Mouse (Mus musculus) monocyte, adult 5-6 weeks (primary cell): Measurements from ENCODE around the gene Abcb11. TPM values are rescaled to one million over a fixed set of nuclear protein-coding genes. Genes with fewer than 3 reads are reported as not detected.
"Not testable (repeated sequence)": the region's sequence is repeated elsewhere in the genome, so short reads cannot be mapped to it uniquely, and the experiment has no call there.

ENCODE experiments used
- ATAC-seq: fragments of 153-309, 156-312 bp; replicated peaks from 2 replicates; pipeline ENCODE4 v1.8.0; 2017; ENCODE audit warnings: mild to moderate bottlenecking; ENCODE audit not compliant: low TSS enrichment, insufficient number of reproducible peaks, severe bottlenecking, poor library complexity, low FRiP score
- total RNA-seq: library from RNA; stranded (forward); fragments of 200-1000, 200-491, 200-594 nt; gene quantifications from 3 replicates; pipeline ENCODE4 v1.2.3, GENCODE M21; 2017

Abcb11 gene
- total RNA-seq, result not detected in 3 replicates

DNA sequence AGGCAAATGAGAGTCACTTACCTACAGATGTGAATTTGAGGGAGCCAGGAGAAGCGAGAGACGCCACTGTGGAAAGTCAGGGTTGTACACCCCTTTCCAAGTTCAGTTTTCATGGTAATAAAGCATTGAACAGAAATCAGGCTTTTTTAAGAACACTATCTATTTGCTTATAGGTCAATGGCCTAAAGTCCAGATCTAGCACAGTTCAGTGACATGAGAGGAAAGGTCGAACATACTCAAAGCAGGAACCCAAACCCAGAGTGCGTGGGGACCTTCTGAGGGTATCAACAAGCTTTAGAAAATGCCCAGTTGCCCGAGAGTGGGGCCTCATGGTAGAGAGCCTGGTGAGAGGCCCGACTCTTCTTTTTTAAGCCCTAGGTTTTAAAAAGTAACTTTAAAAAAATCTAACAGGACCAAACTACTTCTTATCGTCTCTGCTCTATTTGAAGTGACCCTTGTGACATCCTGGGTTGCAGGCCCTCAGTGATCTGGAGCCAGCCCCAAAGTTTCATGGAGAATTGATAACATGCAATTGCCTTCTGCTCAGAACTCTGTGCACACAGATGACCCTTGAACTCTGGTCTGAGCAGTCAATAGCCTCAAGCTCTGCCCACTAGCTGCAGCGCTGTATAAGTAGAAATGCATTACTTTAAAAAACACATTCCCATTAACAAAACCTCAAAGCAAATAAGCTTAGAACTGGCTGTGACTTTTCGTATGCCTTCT lies at the start of gene Abcb11:
Abcb11 (minus strand) TSS at position 121 of the 726 bp plus-strand sequence.
- no peak for ATAC-seq

DNA sequence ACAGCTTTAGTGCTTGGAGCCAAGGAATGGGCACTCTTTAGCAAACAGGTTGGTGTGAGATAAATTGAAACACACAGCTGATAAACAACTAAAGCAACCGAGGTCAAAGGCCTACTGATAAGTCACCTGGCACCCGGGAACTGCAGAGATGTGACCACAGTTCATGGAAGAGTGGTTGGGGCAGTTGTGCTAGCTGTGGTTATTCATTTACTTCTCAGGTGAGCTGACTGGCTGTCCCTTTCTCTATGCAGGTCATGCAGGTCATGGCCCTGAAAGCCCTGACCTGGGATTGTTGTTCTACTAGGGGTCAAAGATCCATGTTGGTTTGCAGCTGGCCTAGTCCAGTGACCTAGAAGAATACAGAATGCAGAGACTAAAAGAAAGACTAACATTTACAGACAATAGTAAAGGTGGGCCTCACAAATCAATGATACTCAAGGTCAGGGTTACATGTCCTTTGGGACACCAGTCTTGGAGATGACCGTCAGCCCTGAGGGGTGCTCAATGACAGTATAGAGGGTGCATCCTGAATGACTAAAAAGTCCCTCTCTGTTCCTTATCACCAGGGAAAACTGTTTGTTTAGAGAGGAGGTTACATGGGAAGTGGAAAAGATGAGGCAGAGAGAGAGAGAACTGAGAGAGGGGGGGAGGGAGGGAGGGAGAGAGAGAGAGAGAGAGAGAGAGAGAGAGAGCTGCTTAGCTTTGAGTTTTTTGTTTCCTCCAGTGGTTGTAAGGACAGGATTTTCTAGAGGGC lies 43.9 kb upstream of the Abcb11 start:
- ATAC-seq, result no peak

DNA sequence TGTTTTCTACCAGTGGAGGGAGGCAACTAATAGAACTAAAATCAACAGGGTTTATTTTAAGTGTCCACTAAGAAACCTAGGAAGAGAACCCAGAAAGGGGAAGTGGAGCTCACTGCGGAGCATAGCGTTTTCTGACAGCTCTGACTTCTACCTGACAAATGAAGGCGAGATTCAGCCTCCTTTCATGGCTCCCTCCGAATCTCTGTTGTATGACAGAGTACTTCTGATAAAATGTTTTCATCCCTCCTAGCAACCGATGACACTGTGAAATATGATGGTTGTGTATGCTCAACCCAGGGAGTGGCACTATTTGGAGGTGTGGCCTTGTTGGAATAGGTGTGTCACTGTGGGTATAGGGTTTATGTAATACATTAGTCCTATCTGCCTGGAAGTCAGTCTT lies 40.4 kb upstream of the Abcb11 start:
- no peak for ATAC-seq

DNA sequence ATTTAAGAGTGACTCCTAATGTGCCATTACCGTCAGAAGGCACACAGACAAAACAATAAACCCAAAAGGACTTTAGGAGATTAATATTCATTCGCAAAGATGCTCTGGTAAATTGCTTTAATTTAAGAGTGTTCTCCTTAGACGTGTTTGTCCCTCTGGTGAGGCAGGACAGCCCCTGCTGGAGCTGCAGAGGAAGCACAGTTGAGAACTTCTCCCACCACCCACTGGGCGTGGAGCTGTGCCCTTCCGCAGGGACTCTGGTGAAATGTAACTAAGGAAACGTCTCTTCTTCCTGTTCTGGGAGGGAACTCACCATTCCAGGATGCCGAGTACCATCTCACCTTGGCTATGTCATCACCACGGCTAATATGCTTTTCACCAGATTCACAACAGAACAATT lies 39.3 kb upstream of the Abcb11 start:
- ATAC-seq, result 0 out of 2 replicates have a peak, but pooled peaks have one; percentile 42

DNA sequence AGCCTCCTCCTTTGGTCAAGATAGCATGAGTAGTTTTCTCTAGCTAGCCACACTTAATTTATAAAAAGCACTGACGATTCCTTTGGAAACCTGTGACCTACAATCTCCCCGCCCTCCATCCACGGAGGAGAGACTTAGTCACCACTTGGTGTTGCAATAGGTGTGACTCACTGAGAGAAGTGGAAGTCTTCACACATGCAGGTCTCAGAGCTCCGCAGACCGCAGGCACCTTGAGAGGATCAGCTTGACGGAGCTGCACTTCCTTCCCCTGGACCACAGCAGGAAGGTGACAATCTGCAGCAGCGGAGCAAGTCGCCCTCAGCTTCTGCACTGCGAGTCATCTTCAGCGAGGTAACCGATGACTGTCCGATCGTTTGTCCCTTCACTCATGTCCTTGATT lies 37.9 kb upstream of the Abcb11 start, which contains the start of gene Dhrs9:
Dhrs9 (plus strand) TSS at position 165 of the 400 bp plus-strand sequence.
- peak; percentile 97 for ATAC-seq

DNA sequence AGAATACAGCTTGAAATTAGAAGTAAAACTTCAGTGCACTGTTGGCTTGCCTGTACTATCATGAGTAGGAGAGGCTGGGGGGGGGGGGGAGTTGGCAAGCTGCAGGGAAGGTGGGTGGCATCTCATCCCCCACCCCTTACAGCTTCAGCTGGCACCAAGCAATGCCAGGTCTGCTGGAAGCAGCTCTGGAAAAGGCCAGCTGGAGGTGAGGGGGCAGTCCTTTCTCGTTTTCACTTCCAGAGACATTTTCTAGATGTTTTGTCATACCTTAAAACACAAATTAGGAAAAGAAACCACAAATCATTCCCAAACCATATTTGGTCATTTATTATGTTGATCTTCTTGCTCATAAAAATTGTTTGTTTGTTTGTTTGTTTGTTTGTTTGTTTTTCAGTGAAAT lies 37.4 kb upstream of the Abcb11 start:
- no peak for ATAC-seq

DNA sequence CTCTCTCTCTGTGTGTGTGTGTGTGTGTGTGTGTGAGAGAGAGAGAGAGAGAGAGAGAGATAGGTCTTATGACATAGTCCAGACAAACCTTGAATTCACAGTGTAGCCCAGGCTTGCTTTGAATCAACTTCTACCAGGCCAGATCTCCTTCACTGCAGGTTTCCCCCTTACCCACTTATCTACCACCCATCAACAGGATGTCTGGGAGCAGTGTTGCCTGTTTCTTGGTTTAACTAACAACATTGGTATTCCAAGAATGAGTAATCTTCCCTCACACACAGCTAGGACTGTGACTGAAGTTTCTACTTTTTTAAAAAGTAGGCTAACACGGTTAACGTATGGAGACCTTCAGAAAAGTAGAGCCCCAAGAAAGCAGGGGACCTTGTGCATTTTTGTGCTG lies 34.4 kb upstream of the Abcb11 start:
- no peak for ATAC-seq

DNA sequence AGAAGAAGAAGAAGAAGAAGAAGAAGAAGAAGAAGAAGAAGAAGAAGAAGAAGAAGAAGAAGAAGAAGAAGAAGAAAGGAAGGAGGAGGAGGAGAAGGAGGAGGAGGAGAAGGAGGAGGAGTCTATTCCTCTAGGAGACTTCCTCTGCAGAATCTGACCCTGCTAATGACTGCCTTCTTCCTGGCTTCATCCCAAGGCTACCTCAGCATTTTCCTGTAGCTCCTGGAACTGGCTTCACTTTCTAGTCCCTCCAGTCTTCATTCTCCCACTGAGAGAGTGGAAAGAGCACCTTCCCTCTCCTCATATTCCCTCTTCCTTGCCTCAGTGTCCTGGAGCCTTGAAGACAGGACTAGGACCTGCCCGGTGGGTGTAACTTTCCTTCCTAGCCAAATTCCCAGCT lies 22.9 kb upstream of the Abcb11 start:
- ATAC-seq, result no peak

DNA sequence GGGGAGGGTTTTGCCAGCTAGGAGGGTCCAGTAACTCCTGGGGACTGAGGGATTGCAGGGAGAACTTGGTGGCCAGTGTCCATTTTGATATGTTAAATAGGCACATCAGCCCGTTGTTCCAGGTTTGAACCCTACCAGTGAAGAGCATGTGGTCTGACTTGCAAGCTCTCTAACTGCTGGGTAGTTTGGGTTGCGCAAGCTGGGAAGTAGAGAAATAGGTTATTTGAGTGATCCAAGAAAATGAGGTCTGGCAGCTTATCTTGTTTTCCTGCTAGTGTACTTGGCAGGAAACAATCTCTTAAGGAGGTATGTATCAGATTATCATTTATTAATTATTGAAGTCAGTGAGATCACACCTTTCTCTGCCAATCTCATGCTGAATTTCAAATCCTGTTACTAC lies 22.4 kb upstream of the Abcb11 start:
- no peak for ATAC-seq

DNA sequence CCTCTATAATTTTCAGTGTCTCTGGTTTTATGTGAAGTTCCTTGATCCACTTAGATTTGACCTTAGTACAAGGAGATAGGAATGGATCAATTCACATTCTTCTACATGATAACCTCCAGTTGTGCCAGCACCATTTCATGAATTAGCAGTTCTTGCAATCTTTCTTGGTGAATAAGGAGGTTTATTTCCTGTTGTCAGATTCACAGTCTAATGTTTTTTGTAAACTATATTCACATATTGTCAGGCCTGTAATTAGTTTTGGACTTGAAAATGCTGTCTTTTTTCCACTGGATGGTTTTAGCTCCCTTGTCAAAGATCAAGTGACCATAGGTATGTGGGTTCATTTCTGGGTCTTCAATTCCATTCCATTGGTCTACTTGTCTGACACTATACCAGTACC lies 13.0 kb upstream of the Abcb11 start:
- peak; percentile 100 for ATAC-seq

DNA sequence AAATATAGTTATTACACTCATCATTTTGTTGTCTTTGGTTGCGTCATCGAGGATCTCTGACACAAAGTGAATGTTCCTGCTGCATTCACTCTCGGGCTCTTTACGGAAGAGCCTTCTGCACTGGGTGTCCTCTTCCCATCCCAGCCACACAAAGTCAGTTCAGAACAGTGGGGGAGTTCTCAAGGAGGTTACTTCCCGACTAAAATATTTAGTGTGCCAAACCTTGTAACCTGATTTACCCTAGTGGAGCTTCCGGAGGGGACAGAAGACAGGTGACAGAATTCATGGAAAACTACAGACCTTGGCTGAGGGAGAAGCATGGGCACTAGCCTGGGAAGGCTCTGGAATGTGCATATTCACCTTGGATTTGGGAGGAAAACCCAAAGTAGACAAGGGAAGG lies 910 bp downstream of the Abcb11 start:
- ATAC-seq, result no peak

DNA sequence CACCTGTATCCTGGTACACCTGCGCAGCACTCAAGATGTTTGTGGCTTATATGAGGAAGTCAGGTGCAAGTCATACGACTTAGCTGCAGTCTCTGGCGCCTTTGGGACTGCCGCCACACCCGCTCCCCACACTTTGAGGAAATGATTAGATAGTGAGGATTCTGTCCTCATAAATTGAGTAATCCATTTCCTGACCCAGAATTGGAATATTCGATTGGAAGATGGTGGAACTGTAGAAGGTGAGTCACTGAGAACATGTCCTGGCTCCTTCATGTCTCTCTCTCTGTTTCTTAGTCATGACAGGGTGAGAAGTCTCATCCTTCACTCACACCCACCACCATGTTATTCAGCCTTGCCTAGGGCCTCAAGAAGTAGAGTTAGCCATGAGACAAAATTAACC lies 10.9 kb downstream of the Abcb11 start:
- not testable (repeated sequence) for ATAC-seq

DNA sequence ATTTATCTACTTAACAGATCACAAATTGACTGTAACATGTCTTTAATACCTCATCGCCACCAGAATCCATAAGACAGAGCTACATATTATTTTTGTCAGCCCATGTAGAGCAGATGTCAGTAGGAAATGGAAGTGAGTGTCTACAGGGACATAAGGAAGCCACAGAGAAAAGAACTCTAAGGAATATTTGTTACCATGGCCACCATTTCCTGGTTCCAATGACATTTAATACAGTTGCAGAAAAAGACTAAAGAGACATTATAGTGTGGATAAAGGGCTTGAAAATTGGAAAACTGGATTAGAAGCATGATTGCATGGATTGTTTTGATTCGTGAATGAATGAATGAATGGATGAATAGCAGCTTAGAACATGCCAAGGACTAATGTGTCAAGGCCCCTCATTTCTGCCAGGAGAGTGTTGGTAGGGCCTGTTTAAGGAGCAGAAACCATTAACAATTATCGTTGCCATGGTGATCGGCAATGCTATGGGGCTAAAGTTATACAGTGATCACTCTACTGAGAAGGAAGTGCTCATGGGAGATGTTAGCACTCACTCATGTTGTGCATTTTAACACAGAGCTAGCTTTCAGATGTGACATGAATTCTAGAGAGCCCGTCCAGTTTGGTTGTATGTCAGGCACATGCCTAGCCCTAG lies 13.8 kb downstream of the Abcb11 start:
- no peak for ATAC-seq

DNA sequence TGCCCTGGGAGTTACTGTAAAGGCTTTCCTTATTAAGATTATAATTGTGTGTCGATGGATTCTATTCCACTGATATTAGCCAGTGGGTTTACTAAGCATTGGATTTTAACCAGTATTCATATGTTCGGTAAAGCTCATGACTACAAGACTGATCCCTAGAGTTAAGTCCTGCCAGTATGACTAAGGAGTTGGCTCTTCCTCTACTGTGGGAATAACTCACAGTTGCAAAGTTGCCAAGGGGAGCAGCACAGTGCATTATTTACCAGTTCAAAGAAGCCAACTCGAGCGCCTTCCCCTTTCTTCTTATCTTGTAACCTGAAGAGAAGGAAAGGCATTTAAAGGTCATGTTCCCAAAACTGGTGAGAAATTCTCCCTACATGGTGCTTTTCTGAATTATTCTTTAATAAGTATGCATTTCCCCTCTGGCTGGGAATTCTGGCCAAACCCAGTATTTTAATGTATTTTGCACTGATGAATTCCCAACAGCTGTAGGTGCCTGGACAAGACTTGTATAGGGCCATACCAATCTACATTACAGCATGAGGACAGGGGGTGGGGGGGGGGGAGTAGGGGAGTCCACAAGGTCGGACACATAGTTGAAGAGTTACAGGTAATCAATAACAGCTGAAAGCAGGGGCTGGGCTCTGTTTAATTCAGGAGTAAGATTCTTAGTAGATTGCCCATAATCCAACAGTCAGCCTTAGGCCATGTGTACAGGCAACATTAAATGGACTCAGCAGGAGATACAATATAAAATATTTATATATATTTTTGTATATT lies 17.3 kb downstream of the Abcb11 start:
- no peak for ATAC-seq

DNA sequence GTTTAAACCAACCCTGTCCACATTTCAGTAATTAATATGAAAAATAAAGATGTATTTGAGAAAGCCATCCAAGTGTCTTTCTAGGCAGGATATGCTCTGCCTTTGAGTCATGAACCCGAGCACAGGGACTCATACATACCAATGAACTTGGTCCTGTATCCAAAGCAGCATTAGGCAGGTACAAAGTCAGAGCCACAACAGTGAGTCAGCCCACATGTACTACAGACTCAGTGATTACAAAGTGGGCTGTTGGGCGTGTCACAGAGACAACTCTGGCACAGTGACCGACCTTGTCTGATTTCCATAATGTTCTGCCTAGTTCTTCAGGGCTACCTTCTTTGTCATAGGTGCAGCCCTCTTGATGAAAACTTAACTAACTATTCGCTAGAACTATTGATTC lies 19.4 kb downstream of the Abcb11 start:
- no peak for ATAC-seq

DNA sequence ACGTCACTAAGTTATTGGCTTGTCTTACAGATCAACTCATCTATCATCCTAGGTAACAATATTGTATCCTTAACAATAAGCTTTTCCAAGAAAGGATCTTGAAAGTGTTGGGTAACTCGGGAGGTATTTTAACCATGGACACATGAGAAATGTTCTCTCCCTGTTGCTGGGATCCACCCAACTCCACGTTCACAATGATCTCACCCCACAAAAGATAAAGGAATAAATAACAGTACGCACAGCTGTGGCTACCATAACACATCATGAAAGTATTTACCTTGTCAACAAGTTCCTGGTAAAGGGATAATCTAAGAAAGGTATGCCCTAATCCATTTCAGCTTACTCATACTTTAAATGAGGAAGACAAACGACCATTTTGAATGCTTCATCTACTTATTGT lies 21.0 kb downstream of the Abcb11 start:
- no peak for ATAC-seq

DNA sequence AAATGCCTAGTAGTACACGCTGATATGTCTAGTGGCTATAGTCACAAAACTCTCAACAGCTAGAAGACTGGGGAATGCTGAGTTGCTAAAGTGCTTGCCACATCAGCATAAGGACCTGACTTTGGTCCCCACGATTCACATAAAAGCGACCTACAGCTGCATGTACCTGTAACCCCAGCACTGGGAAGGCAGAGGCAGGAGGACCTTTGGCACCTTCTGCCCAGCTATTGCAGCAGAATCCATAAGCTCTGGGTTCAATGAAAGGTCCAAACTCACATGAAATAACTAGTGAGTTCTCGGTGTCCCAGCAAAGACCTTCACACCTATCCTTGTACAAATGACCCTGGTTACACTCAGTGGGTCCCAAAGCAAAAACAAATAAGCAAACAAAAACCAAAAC lies 31.1 kb downstream of the Abcb11 start:
- ATAC-seq, result no peak

DNA sequence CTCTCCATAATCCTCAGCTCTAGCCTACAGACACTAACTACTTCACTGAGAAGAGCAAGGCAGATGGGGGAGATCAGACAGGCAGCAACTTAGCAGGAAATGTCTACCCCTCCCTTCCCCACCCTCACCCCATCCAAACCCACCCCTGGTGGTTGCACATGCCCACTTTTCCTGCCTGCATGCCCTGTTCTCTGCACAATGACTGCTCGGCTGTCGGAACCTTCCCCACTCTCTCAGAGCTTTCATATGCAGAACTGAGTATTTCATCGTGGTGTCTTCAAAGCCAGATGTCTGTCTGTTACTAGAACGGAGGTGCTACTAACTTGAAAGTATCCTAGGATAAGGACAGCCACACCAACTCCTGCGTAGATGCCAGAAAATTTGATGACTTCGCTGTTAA lies 34.3 kb downstream of the Abcb11 start:
- ATAC-seq, result no peak

DNA sequence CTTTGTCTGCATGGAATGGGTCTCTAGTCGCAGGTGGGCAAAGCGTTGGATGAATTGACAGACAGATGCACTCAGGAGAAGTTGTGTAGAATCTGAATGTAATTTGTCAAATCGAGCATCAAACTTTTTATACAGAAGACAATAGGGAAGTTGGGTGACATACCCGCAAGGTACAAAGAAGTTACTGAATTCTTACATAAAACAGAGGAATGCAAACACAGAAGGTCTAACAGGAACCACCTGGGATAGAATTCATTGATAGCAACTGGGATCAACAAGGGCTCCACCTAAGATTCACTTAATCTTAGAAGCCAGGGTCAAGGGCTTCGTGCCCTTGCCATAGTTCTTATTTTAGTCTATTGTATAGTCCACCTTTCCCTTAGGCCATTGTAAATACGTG lies 41.8 kb downstream of the Abcb11 start:
- not testable (repeated sequence) for ATAC-seq
